Mouse (Mus musculus): ENCODE data around the gene Mex3a.
A peak's percentile ranks its signal among the peaks of the same experiment; 100 is the strongest.

Mex3a gene

DNA sequence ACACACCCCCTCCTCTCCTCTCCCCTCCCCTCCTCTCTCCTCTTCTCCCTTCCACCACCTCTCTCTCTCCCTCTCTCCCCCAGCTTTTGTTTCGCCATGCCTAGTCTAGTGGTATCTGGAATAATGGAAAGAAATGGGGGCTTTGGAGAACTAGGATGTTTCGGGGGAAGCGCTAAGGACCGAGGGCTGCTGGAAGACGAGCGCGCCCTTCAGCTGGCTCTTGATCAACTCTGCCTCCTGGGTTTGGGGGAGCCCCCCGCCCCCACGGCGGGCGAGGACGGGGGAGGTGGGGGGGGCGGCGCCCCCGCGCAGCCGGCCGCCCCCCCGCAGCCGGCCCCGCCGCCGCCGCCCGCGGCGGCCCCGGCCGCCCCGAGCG, at the start of gene Mex3a:
TSS of gene Mex3a (plus strand) at position 97 of the 376 bp plus-strand sequence.
- no peak for DNase-seq (ENCODE audit: low spot score in 2 of 2)

- no peak for DNase-seq (ENCODE audit: low spot score in 2 of 2)
Observed at GRCm38 (mm10) chr3:88483141-88483540, 49.1 kb upstream of the Mex3a start.

DNA sequence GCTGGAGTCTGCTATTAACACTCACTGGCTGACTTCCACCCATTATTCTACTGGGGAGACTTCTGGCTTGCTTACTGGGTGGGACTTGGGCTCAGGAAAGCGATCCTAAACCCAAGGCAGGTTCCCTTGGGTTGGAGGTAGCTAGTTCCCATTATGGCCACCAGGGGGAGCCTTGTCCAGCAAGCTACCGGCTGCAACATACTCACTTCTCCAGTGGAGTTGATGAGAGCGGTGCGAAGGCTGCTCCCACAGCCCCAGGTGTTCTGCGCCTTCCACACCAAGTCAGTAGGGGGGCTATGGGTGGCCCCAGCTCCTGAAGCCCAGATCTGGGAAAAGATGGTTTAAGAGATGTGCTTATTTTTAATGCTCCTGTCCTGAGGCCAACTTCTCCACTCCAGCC, 48.6 kb upstream of the Mex3a start:
- DNase-seq (ENCODE audit: low spot score in 2 of 2): peak; percentile 71 to 81

- peak in 1 of 2 experiments; percentile 45 for DNase-seq (ENCODE audit: low spot score in 2 of 2)
Observed at GRCm38 (mm10) chr3:88484597-88485316, 47.4 kb upstream of the Mex3a start.

GRCm38 (mm10) chr3:88486043-88486442, 46.2 kb upstream of the Mex3a start:
- DNase-seq (ENCODE audit: low spot score in 2 of 2): no peak

DNA sequence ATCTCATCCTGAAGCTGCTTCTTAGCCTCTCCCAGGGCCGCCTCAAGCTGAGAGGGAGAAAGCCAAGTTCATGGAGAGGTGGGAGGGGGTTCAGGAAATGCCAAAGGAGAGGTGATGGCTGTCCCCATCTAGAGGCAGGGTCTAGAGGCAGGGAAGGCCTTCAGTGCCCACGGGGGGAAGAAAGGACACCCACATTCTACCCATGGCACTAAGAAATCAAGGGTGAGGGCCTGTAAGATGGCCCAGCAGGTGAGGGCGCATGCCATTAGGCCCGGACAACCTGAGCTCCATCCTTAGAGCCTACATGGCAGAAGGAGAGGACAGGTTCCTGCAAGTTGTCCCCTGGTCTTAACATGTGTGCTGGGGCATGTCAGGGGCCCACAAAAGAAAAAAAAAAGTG, 45.3 kb upstream of the Mex3a start:
- no peak for DNase-seq (ENCODE audit: low spot score in 2 of 2)

DNA sequence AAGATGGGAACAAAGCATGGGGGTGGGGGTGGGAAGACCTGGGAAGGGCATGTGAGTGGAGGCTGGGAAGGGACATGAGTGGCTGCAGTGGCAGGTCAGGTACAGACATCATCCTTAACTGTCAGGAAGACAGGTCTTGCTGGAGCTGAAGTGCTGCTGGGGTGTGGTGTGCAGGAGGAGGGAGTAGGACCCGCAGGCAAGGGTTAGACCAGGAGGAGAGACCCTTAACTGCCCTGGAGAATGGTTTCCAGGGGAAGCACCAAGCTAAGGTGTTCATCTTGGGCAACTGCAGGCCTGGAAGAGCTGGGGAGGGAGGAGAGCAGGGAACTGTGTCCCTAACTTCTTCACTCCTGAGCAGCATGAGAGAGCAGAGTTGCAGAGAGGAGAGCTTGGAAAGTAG, 44.8 kb upstream of the Mex3a start:
- DNase-seq (ENCODE audit: low spot score in 2 of 2): no peak

- no peak for DNase-seq (ENCODE audit: low spot score in 2 of 2)
Observed at GRCm38 (mm10) chr3:88493706-88494582, 38.3 kb upstream of the Mex3a start.

DNA sequence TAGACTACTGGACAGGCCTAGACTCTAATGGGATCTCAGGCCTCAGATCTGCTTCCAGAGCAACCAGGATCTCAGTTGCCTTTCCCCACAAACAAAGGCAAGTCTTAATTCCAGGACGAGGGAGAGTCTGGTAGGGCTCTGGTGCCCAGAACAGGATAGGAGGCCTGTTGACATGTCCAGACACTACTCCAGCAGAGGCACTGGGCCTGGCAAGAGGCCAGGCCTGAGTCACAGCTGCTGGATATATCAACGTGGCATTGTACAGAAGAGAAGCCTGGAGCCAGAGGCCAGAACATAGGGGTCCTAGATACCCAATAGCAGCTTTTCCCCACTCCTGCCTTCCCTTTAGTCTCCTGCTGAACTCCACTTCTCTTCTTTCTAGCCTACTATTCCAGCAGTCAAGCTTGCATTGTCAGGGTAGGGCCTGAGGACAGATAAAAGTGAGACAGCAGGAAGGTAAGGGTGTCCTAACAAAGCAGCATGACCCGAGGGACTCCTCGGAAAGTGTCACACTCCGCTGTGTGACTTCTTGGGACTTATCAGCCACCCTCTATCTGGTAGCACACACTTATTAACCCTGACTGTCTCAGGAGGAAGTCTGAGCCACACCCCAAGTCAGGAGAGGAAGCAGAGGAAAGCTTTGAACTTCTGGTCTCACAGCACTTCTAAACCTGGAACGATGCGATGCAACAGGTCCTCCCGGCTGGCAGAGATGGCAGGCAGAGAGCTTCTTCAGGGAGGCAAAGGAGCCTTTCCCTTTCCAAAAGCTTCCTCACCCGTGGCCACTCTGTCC, 37.2 kb upstream of the Mex3a start:
- no peak for DNase-seq (ENCODE audit: low spot score in 2 of 2)

DNA sequence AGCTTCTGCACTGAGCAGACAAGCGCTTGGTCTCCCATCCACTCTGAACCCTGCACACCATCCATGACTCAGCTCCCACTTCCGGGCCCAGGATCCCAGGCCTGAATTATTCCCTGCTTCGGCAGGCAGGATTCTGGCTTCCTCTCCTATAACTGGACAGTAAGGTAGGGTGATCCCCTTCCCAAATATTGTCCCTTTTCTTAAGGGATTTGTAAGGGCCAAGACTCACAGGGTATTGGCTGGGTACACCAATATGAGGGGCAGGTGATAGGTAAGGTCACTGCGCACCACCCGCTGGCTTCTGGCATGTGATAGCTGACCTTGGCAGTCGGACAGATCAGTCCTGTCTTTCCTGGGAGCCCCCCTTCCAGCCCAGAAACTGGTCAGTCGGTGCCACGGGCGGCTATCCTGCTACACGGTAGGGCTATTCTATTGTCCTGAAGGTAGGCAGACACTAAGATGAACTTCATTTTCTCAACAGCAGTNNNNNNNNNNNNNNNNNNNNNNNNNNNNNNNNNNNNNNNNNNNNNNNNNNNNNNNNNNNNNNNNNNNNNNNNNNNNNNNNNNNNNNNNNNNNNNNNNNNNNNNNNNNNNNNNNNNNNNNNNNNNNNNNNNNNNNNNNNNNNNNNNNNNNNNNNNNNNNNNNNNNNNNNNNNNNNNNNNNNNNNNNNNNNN, 36.3 kb upstream of the Mex3a start:
- DNase-seq (ENCODE audit: low spot score in 2 of 2): no peak

- DNase-seq (ENCODE audit: low spot score in 2 of 2): no peak
Observed at GRCm38 (mm10) chr3:88499580-88499979, 32.6 kb upstream of the Mex3a start.

GRCm38 (mm10) chr3:88500087-88500486, 32.1 kb upstream of the Mex3a start:
- DNase-seq (ENCODE audit: low spot score in 2 of 2): no peak

GRCm38 (mm10) chr3:88500655-88501365, 31.4 kb upstream of the Mex3a start:
- DNase-seq (ENCODE audit: low spot score in 2 of 2): no peak

DNA sequence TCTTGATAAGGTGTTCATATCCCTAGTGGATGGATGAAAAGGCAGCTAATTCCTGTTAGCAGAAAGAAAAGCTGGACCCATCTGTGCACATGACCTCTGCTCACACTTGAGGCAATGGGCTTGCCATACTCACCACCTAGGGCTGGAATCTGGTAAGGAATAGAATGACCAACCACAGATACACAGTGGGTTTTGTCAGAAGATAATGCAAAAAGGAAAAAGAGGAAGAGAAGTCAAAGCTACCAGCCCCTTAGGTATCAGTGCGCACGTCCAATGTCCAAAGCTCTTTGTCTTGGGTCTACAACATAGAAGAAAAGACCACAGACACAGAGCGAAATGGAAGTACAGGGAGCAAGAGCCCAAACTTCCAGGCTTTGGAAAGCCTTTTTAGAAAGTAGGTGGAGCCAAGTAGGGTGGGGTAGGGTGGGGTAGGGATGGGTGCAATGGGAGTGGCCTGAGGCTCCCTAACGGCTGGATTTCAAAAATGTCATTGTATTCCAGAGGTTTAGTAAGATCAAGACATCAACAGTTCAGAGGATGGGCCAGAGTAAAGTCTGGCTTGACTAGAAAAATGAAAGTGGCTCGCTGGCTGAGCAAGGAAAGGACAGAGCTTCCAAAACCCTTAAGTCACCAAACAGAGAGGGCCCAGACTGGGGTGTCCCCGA, 30.7 kb upstream of the Mex3a start:
- DNase-seq (ENCODE audit: low spot score in 2 of 2): no peak

- no peak for DNase-seq (ENCODE audit: low spot score in 2 of 2)
Observed at GRCm38 (mm10) chr3:88502031-88502571, 30.1 kb upstream of the Mex3a start.

GRCm38 (mm10) chr3:88502641-88503504, 29.3 kb upstream of the Mex3a start:
- DNase-seq (ENCODE audit: low spot score in 2 of 2): peak; percentile 76 to 82

GRCm38 (mm10) chr3:88503505-88503863, 28.7 kb upstream of the Mex3a start:
- no peak for DNase-seq (ENCODE audit: low spot score in 2 of 2)

DNA sequence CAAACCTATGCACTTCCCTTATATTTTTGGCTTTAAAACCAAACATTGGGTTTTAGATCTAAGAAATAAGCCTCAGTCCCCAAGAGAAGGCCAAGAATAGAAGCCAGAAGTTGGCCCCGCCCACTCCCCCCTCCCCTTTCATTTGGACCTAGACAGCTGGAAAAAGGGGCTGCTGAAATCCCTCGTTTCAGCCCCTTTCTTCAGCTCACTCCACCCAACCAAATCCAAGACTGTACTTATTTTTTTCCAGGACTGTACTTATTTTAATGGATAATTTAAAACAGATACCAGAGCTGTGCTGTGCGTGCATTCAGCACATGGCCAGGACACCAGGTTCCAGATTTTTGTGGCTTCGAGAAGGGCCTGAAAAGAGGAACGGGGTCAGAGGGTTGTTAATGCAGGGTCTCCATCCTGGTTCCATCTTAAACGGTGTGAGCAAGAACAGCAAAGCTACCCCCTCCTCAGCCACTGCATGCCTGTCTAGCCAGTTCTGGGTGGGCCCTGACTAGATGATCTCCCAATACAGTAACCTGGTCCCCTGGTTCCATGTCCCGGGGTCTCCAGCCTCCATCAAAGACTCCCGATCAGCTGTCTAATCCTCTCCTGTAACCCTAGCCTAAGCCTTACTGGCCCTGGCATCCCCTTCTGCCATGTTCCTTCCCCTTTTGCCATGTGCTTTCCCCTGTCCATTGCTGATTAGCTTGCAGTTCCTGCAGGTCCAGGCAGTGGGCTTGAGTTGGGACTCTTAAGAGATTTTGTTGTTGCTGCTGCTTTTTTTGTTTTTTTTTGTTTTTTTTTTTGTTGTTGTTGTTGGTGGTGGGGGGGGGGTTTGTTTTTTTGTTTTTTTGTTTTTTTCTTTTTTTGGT, 28.1 kb upstream of the Mex3a start:
- DNase-seq (ENCODE audit: low spot score in 2 of 2): no peak

All from natural killer cell, adult 2 months (primary cell).